In genomic region chr13:52222315-52223097, GRCm38 (mm10) we compare ENCODE assay signal across 9 mouse cellular contexts.
A peak's percentile ranks its signal among the peaks of the same experiment; 100 is the strongest.
DNase-seq lines count a peak whose midpoint lies in the region; ATAC-seq and TF ChIP-seq lines count a peak whose summit lies in the region.
"Had no signal": no experiment of that assay in that cellular context is flagged by ENCODE, and none has a peak within 500 bp of the region (broad histone marks: within the 10 kb centered on the region; RNA-seq: fewer than 3 reads in every experiment).

No protein-coding gene starts in this region.

- TF ChIP-seq CTCF in ES-Bruce4 (IDR thresholded peaks at IDR 0.05; ENCODE audit: low read depth, low read length): no peak

- 0 out of 2 replicates have a peak, but pooled peaks cover 2% of the 10 kb centered on the region for H3K9me3 ChIP-seq in ES-Bruce4 (replicated peaks; ENCODE audit: control insufficient read depth, insufficient read depth, low read length, poor library complexity, severe bottlenecking)
- H3K9me3 ChIP-seq in heart, embryonic 13.5 days: no peaks in the 10 kb centered on the region
- no peaks in the 10 kb centered on the region for H3K9me3 ChIP-seq in liver, embryonic 16.5 days (replicated peaks; ENCODE audit: control insufficient read depth, low read length)

- 0 out of 2 replicates have a peak overlapping the region, but pooled peaks have one; percentile 3 for H3K4me2 ChIP-seq in heart, embryonic 13.5 days
- H3K4me2 ChIP-seq in liver, embryonic 16.5 days (ENCODE audit: low read depth, low read length): no peak overlapping the region
- H3K4me2 ChIP-seq: hindbrain, embryonic 12.5 days had no signal

- DNase-seq in embryo, embryonic 10 days (ENCODE audit: low spot score): peak; percentile 18
- no peak for DNase-seq in embryo, embryonic 9.5 days (ENCODE audit: extremely low spot score)
- DNase-seq in T-cell, adult 2 months (ENCODE audit: low spot score): no peak
- DNase-seq in cerebellum, postnatal 25 days: no peak
- no peak for DNase-seq in left cerebral cortex, adult 8-10 months (ENCODE audit: low spot score in 2 of 2)

- no peaks in the 10 kb centered on the region for H3K27me3 ChIP-seq in ES-Bruce4 (ENCODE audit: control insufficient read depth, insufficient read depth, low read length, poor library complexity, severe bottlenecking)
- no peaks in the 10 kb centered on the region; the same call in 1 of the 2 replicates for H3K27me3 ChIP-seq in heart, embryonic 13.5 days (replicated peaks)
- no peaks in the 10 kb centered on the region for H3K27me3 ChIP-seq in liver, embryonic 16.5 days (ENCODE audit: control insufficient read depth, insufficient read depth, low read depth, low read length)

- 34% methylated on average over 11 of the region's 11 CpGs for whole genome bisulfite sequencing in heart, embryonic 13.5 days
- WGBS in liver, embryonic 16.5 days (ENCODE audit: insufficient replicate concordance): 33% methylated on average over 11 of the region's 11 CpGs

- H3K4me1 ChIP-seq in ES-Bruce4 (ENCODE audit: control insufficient read depth, insufficient read depth, low read length): peaks cover 5% of the 10 kb centered on the region
- H3K4me1 ChIP-seq in heart, embryonic 13.5 days: peaks cover 21% of the 10 kb centered on the region
- H3K4me1 ChIP-seq in liver, embryonic 16.5 days (ENCODE audit: control insufficient read depth, low read depth, low read length): peaks cover 9% of the 10 kb centered on the region

- H3K36me3 ChIP-seq in ES-Bruce4 (ENCODE audit: control insufficient read depth, insufficient read depth, low read length, poor library complexity, severe bottlenecking): no peaks in the 10 kb centered on the region
- H3K36me3 ChIP-seq in heart, embryonic 13.5 days: no peaks in the 10 kb centered on the region
- no peaks in the 10 kb centered on the region for H3K36me3 ChIP-seq in liver, embryonic 16.5 days (ENCODE audit: control insufficient read depth, insufficient read depth)
- H3K36me3 ChIP-seq: hindbrain, embryonic 12.5 days had no signal

- no peak for ATAC-seq in heart, embryonic 13.5 days (ENCODE audit: extremely low read depth, insufficient number of reproducible peaks, low FRiP score, low TSS enrichment)
- peak; percentile 58; the same call in 1 of the 2 replicates for ATAC-seq in liver, embryonic 16.5 days (ENCODE audit: low read depth)

- peak overlapping the region; percentile 17; the same call in 1 of the 2 replicates for H3K27ac ChIP-seq in ES-Bruce4 (ENCODE audit: insufficient read depth, low read length)
- peak overlapping the region; percentile 16; the same call in 1 of the 2 replicates for H3K27ac ChIP-seq in heart, embryonic 13.5 days (replicated peaks)
- no peak overlapping the region for H3K27ac ChIP-seq in liver, embryonic 16.5 days (ENCODE audit: low read length)
- H3K27ac ChIP-seq: hindbrain, embryonic 12.5 days had no signal

- peak; percentile 79 for TF ChIP-seq EP300 in ES-Bruce4 (IDR thresholded peaks at IDR 0.05; ENCODE audit: insufficient read depth, low read depth, low read length)

- H3K9ac ChIP-seq in ES-Bruce4 (ENCODE audit: low read depth, poor library complexity, severe bottlenecking): no peak overlapping the region
- H3K9ac ChIP-seq in heart, embryonic 13.5 days: peak overlapping the region; percentile 59
- H3K9ac ChIP-seq in liver, embryonic 16.5 days (ENCODE audit: low read depth, low read length): no peak overlapping the region
- H3K9ac ChIP-seq: hindbrain, embryonic 12.5 days had no signal

- no peak overlapping the region for H3K4me3 ChIP-seq in ES-Bruce4 (ENCODE audit: low read depth, low read length)
- H3K4me3 ChIP-seq in heart, embryonic 13.5 days: no peak overlapping the region
- H3K4me3 ChIP-seq in liver, embryonic 16.5 days (ENCODE audit: low read depth, low read length): no peak overlapping the region
- H3K4me3 ChIP-seq: hindbrain, embryonic 12.5 days had no signal

- no peak for TF ChIP-seq POLR2A in ES-Bruce4 (IDR thresholded peaks at IDR 0.05; ENCODE audit: insufficient read depth, low read length)
